Mouse (Mus musculus) intestine, embryonic 15.5 days (tissue): Measurements from ENCODE around the gene Nr1h4. TPM values are rescaled to one million over a fixed set of nuclear protein-coding genes. Genes with fewer than 3 reads are reported as not detected.
A peak's percentile ranks its signal among the peaks of the same experiment; 100 is the strongest.

ENCODE experiments used
- ATAC-seq: fragments of 200-750 bp; cut with Nextera tagmentation; 2 replicates; pipeline ENCODE4 v1.8.0; 2017; ENCODE audit warnings: moderate TSS enrichment, moderate library complexity
- H3K27ac ChIP-seq: fragments of 300-500 bp; sonication (generic); 2 replicates; pipeline ENCODE4 v1.5.1; 2015; ENCODE audit warnings: mild to moderate bottlenecking, inconsistent platforms
- H3K27me3 ChIP-seq: fragments of 300-500 bp; sonication (generic); replicated peaks from 2 replicates; pipeline ENCODE4 v1.6.1; 2015; ENCODE audit warnings: inconsistent platforms
- H3K36me3 ChIP-seq: fragments of 300-500 bp; sonication (generic); 2 replicates; pipeline ENCODE4 v1.6.1; 2015; ENCODE audit warnings: inconsistent platforms
- H3K4me1 ChIP-seq: fragments of 300-500 bp; sonication (generic); replicated peaks from 2 replicates; pipeline ENCODE4 v1.6.1; 2015; ENCODE audit warnings: inconsistent platforms
- H3K4me2 ChIP-seq: fragments of 300-500 bp; sonication (generic); replicated peaks from 2 replicates; pipeline ENCODE4 v1.6.1; 2015; ENCODE audit warnings: mild to moderate bottlenecking, inconsistent platforms
- H3K4me3 ChIP-seq: fragments of 300-500 bp; sonication (generic); replicated peaks from 2 replicates; pipeline ENCODE4 v1.5.1; 2015; ENCODE audit warnings: inconsistent platforms
- H3K9ac ChIP-seq: fragments of 300-500 bp; sonication (generic); 2 replicates; pipeline ENCODE4 v1.6.1; 2015; ENCODE audit warnings: inconsistent platforms
- H3K9me3 ChIP-seq: fragments of 300-500 bp; sonication (generic); 2 replicates; pipeline ENCODE4 v1.6.1; 2016; ENCODE audit warnings: inconsistent platforms
- WGBS: fragments of 180-500 bp; shearing (Covaris S2); methylation state at CpG from one replicate; pipeline ENCODE4 v1.1.7; 2015; 5-methylcytosine and 5-hydroxymethylcytosine counted together
- polyA plus RNA-seq: library from polyadenylated mRNA; unstranded; fragments of >200 nt; fragmentation: Nextera tagmentation; extraction: Ambion mirVana; gene quantifications from 2 replicates; pipeline ENCODE4 v1.2.1, GENCODE M21; 2015

Nr1h4 gene
- polyA plus RNA-seq, 1 experiment from 2014 or later: 55.1 TPM

DNA sequence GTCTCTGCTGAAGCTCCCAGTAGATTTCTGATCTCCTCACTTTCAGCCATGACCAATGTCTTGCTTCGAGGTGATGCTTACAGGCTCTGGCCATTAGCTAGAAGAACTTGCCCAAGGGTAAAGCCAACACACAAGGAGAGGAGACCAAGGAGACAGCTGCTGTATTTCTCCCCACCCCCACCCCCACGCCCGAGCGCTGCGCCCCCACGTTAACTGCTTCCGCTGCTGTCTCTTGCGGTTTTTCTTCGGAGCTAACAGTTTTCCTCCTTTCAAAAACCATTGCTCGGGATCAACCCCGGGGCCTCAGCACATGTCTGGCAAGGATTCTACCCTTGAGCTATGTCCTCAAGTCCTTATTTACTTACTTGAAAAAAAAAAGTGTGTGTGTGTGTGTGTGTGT is 70.5 kb downstream of the Nr1h4 start:
- Histone ChIP-seq H3K9me3 (no peaks in the 10 kb centered on the region), H3K9ac (no peak overlapping the region), H3K4me1 (no peaks in the 10 kb centered on the region), H3K4me2 (no peak overlapping the region), H3K36me3 (no peaks in the 10 kb centered on the region), H3K27ac (no peak overlapping the region), H3K27me3 (no peaks in the 10 kb centered on the region), H3K4me3 (no peak overlapping the region)
- no peak for ATAC-seq
- 74% methylated on average over 11 of the region's 11 CpGs for WGBS

GRCm38 (mm10) chr10:89461856-89462507 is 71.4 kb downstream of the Nr1h4 start:
- Histone ChIP-seq H3K4me2 (no peak overlapping the region), H3K36me3 (no peaks in the 10 kb centered on the region), H3K4me1 (no peaks in the 10 kb centered on the region), H3K27me3 (no peaks in the 10 kb centered on the region), H3K27ac (no peak overlapping the region), H3K9me3 (no peaks in the 10 kb centered on the region), H3K4me3 (no peak overlapping the region), H3K9ac (no peak overlapping the region)
- peak; percentile 57; the same call in 1 of the 2 replicates for ATAC-seq
- 14% methylated on average over 14 of the region's 14 CpGs for WGBS

- Histone ChIP-seq H3K36me3 (no peaks in the 10 kb centered on the region), H3K27me3 (no peaks in the 10 kb centered on the region), H3K9ac (no peak overlapping the region), H3K4me1 (no peaks in the 10 kb centered on the region), H3K9me3 (no peaks in the 10 kb centered on the region), H3K27ac (no peak overlapping the region), H3K4me3 (no peak overlapping the region), H3K4me2 (no peak overlapping the region)
- ATAC-seq: no peak
- 90% methylated on average over 11 of the region's 11 CpGs for WGBS
Observed at GRCm38 (mm10) chr10:89460972-89461371, 72.4 kb downstream of the Nr1h4 start.

DNA sequence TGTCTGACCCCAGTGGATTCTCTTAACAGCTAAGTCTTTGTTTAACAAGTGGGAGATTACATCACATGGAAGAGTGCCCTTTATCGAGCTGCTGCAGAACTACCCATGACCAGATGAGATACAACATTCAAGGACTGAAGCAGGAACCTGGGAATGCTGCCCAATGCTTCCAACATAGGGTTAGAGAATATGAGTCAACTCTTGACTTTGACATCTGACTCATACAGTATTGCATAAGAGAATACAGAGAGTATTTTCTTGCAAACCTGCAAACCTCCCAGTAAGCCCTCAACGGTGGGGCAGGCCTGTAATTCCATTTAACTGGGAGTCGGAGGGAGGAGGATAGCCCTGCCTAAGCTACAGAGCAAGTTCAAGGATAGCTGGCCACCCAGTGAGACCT is 74.6 kb downstream of the Nr1h4 start:
- Histone ChIP-seq H3K4me2 (no peak overlapping the region), H3K9ac (no peak overlapping the region), H3K9me3 (no peaks in the 10 kb centered on the region), H3K27ac (peak overlapping the region; percentile 54; the same call in 1 of the 2 replicates), H3K36me3 (no peaks in the 10 kb centered on the region), H3K4me3 (no peak overlapping the region), H3K4me1 (no peaks in the 10 kb centered on the region), H3K27me3 (no peaks in the 10 kb centered on the region)
- WGBS: 59% methylated on average over 3 of the region's 3 CpGs
- ATAC-seq: peak; percentile 81

- Histone ChIP-seq H3K36me3 (no peaks in the 10 kb centered on the region), H3K4me2 (no peak overlapping the region), H3K9me3 (no peaks in the 10 kb centered on the region), H3K4me1 (no peaks in the 10 kb centered on the region), H3K27ac (no peak overlapping the region), H3K27me3 (no peaks in the 10 kb centered on the region), H3K9ac (no peak overlapping the region), H3K4me3 (no peak overlapping the region)
- WGBS: 69% methylated on average over 3 of the region's 3 CpGs
- ATAC-seq: no peak
Observed at GRCm38 (mm10) chr10:89453794-89454193, 79.6 kb downstream of the Nr1h4 start.

- no peak overlapping the region for H3K9ac ChIP-seq
- 83% methylated on average over 15 of the region's 15 CpGs for WGBS
- H3K36me3 ChIP-seq: no peaks in the 10 kb centered on the region
- no peaks in the 10 kb centered on the region for H3K4me1 ChIP-seq
- H3K27ac ChIP-seq: no peak overlapping the region
- H3K4me3 ChIP-seq: no peak overlapping the region
- no peaks in the 10 kb centered on the region for H3K27me3 ChIP-seq
- H3K4me2 ChIP-seq: no peak overlapping the region
- no peak for ATAC-seq
- no peaks in the 10 kb centered on the region for H3K9me3 ChIP-seq
Observed at GRCm38 (mm10) chr10:89453068-89453641, 80.2 kb downstream of the Nr1h4 start.

DNA sequence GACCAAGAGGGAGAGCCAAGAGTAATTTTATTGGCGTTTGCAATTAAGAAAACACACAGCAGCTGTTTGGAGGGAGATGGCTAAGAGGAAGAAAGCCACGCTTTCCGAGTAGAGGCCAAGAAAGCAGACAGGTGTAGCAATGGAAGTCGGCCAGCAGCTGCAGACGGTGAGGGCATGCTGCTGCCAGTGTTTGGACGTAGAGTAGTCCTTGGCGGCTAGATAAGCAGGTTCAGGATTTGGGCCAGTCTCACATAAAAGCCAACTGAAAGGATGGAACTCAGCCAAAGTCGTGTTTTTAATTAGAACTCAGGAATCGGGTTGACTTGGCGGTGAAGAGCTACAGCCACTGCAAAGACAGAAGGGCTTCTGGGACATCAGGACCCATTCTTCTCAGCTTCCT is 83.0 kb downstream of the Nr1h4 start:
- Histone ChIP-seq H3K9me3 (no peaks in the 10 kb centered on the region), H3K36me3 (no peaks in the 10 kb centered on the region), H3K27ac (no peak overlapping the region), H3K4me2 (no peak overlapping the region), H3K9ac (no peak overlapping the region), H3K4me1 (no peaks in the 10 kb centered on the region), H3K27me3 (no peaks in the 10 kb centered on the region), H3K4me3 (no peak overlapping the region)
- peak; percentile 58; the same call in 1 of the 2 replicates for ATAC-seq
- 57% methylated on average over 10 of the region's 10 CpGs for WGBS

GRCm38 (mm10) chr10:89444381-89444780 is 89.0 kb downstream of the Nr1h4 start:
- H3K27ac ChIP-seq: no peak overlapping the region; the same call in 1 of the 2 replicates
- no peak for ATAC-seq
- peak overlapping the region; percentile 79 for H3K4me3 ChIP-seq
- H3K4me1 ChIP-seq: peaks cover 7% of the 10 kb centered on the region
- WGBS: 49% methylated on average over 3 of the region's 3 CpGs
- H3K9me3 ChIP-seq: no peaks in the 10 kb centered on the region
- H3K36me3 ChIP-seq: no peaks in the 10 kb centered on the region
- H3K4me2 ChIP-seq: peak overlapping the region; percentile 88
- H3K27me3 ChIP-seq: no peaks in the 10 kb centered on the region
- H3K9ac ChIP-seq: peak overlapping the region; percentile 72; the same call in 1 of the 2 replicates

DNA sequence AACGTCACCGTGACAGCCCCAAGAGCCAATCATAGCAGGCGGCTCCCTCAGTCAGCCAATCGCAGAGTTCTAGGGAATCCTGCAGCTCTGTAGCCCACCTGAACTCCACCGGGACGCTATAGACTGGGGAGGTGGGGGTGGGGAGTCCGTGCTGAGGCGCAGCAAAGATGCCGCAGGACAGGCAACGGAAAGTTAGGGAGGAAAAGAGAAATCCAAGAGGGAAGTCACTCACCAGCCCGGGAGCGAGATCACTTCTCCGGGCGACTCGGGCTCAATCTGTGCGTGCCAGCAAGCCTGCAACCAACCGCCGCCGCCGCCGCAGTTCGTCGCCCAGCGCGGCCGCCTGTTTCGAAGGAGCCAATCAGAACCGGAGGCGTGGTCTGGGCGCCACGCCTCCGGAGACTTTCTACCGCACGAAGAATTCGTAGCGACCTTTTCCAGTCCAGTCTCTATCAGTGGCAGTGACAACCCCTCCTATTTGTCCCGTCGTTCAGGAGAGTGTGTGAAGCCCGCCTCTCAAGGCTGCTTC is 89.7 kb downstream of the Nr1h4 start, which contains the start of gene Gas2l3:
Gas2l3 (minus strand) TSS at position 345 of the 529 bp plus-strand sequence.
- under 1% methylated on average over 39 of the region's 39 CpGs for WGBS
- Histone ChIP-seq H3K27ac (peak within 1 kb of the TSS; percentile 74), H3K36me3 (no peaks in the 10 kb centered on the region), H3K27me3 (no peaks in the 10 kb centered on the region), H3K9me3 (no peaks in the 10 kb centered on the region), H3K4me2 (peak within 1 kb of the TSS; percentile 88), H3K4me1 (peaks cover 7% of the 10 kb centered on the region), H3K4me3 (peak within 1 kb of the TSS; percentile 79), H3K9ac (peak within 1 kb of the TSS; percentile 72)
- ATAC-seq: peak; percentile 96

- Histone ChIP-seq H3K4me3 (peak overlapping the region; percentile 79), H3K36me3 (no peaks in the 10 kb centered on the region), H3K27me3 (no peaks in the 10 kb centered on the region), H3K9ac (peak overlapping the region; percentile 72), H3K4me2 (peak overlapping the region; percentile 88), H3K9me3 (no peaks in the 10 kb centered on the region), H3K4me1 (peaks cover 7% of the 10 kb centered on the region), H3K27ac (peak overlapping the region; percentile 74)
- ATAC-seq: peak; percentile 56
- WGBS: under 1% methylated on average over 17 of the region's 17 CpGs
Observed at GRCm38 (mm10) chr10:89443115-89443622, 90.2 kb downstream of the Nr1h4 start.

- no peaks in the 10 kb centered on the region for H3K9me3 ChIP-seq
- H3K9ac ChIP-seq: peak overlapping the region; percentile 72; the same call in 1 of the 2 replicates
- H3K4me2 ChIP-seq: peak overlapping the region; percentile 88
- H3K27me3 ChIP-seq: no peaks in the 10 kb centered on the region
- H3K27ac ChIP-seq: no peak overlapping the region
- 11% methylated on average over 4 of the region's 4 CpGs for WGBS
- peaks cover 7% of the 10 kb centered on the region for H3K4me1 ChIP-seq
- H3K4me3 ChIP-seq: peak overlapping the region; percentile 79
- H3K36me3 ChIP-seq: no peaks in the 10 kb centered on the region
- ATAC-seq: no peak
Observed at GRCm38 (mm10) chr10:89442640-89443039, 90.7 kb downstream of the Nr1h4 start.

DNA sequence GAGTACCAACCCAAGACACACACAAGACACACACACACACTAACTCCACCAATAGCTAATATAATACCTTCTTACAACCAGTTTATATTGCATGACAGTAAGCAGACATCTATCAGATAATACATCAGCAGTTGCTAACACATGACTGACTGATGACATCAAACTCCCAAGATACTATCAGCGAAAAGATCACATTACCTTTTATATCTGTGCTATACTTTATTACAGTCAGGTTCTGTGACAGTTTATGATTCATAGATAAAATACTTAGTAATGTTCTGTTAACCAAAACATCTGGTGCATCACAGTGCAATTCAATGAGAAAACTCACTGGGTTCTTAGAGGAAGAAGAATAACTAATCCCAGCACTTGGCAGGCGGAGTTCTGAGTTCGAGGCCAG is 91.4 kb downstream of the Nr1h4 start:
- Histone ChIP-seq H3K9me3 (no peaks in the 10 kb centered on the region), H3K4me3 (no peak overlapping the region), H3K4me2 (no peak overlapping the region), H3K36me3 (no peaks in the 10 kb centered on the region), H3K9ac (no peak overlapping the region), H3K4me1 (peaks cover 7% of the 10 kb centered on the region), H3K27me3 (no peaks in the 10 kb centered on the region), H3K27ac (no peak overlapping the region)
- WGBS: 94% methylated on average over 3 of the region's 3 CpGs
- no peak for ATAC-seq
